Mouse (Mus musculus) frontal cortex, postnatal 25 days (tissue): ENCODE measurements around the gene Mbnl2.

ENCODE experiments used
- DNase-seq, 2 experiments: peaks; one replicate each; pipeline ENCODE4 v3.0.0; 2022; ENCODE audit warnings: low spot score in 2 of 2

The Mbnl2 gene

GRCm38 (mm10) chr14:120274746-120275145, 723 bp upstream of the Mbnl2 start:
- DNase-seq: no peak

- DNase-seq: no peak
These were observed 1.0 kb downstream of the Mbnl2 start for GRCm38 (mm10) chr14:120276343-120277080.

- DNase-seq: no peak
These were observed 1.7 kb downstream of the Mbnl2 start for GRCm38 (mm10) chr14:120277081-120277656.

- DNase-seq: no peak
These were observed 3.1 kb downstream of the Mbnl2 start for GRCm38 (mm10) chr14:120278290-120279244.

GRCm38 (mm10) chr14:120280136-120280535, 4.7 kb downstream of the Mbnl2 start:
- no peak for DNase-seq

GRCm38 (mm10) chr14:120283787-120284186, 8.3 kb downstream of the Mbnl2 start:
- no peak for DNase-seq

GRCm38 (mm10) chr14:120284504-120284903, 9.0 kb downstream of the Mbnl2 start:
- no peak for DNase-seq

GRCm38 (mm10) chr14:120287121-120287986, 11.9 kb downstream of the Mbnl2 start:
- no peak for DNase-seq

GRCm38 (mm10) chr14:120287987-120288275, 12.5 kb downstream of the Mbnl2 start:
- no peak for DNase-seq

GRCm38 (mm10) chr14:120288378-120289002, 13.0 kb downstream of the Mbnl2 start:
- no peak for DNase-seq

GRCm38 (mm10) chr14:120289065-120289464, 13.6 kb downstream of the Mbnl2 start:
- no peak for DNase-seq

GRCm38 (mm10) chr14:120289528-120289927, 14.1 kb downstream of the Mbnl2 start:
- DNase-seq: no peak

- no peak for DNase-seq
These were observed 15.8 kb downstream of the Mbnl2 start for GRCm38 (mm10) chr14:120291226-120291757.

- DNase-seq: no peak
These were observed 16.7 kb downstream of the Mbnl2 start for GRCm38 (mm10) chr14:120292133-120292532.

- no peak for DNase-seq
These were observed 17.2 kb downstream of the Mbnl2 start for GRCm38 (mm10) chr14:120292617-120293195.

GRCm38 (mm10) chr14:120294480-120294879, 19.0 kb downstream of the Mbnl2 start:
- DNase-seq: no peak

GRCm38 (mm10) chr14:120295355-120296220, 20.1 kb downstream of the Mbnl2 start:
- DNase-seq: no peak

GRCm38 (mm10) chr14:120296231-120297006, 20.9 kb downstream of the Mbnl2 start:
- no peak for DNase-seq
